Mouse (Mus musculus) CH12.LX (cell line): Measurements from ENCODE around the gene Fkbp10. TPM values are rescaled to one million over a fixed set of nuclear protein-coding genes. Genes with fewer than 3 reads are reported as not detected.

ENCODE experiments used
- DNase-seq: peaks from one replicate; pipeline ENCODE4 v3.0.0-alpha.2; 2013; ENCODE audit errors: extremely low read depth
- H3K27ac ChIP-seq: 2 replicates; pipeline ENCODE4 v1.5.1; 2012; ENCODE audit warnings: low read depth, mild to moderate bottlenecking, control low read depth, moderate library complexity; ENCODE audit not compliant: insufficient read depth
- H3K27me3 ChIP-seq: replicated peaks from 2 replicates; pipeline ENCODE3; 2012; ENCODE audit warnings: inconsistent platforms
- H3K36me3 ChIP-seq, 2 experiments: replicated peaks in 1 of 2; 2 replicates each; pipeline versions ENCODE3 to v1.6.1; 2012; ENCODE audit warnings: inconsistent platforms in 1 of 2, low read length in 1 of 2, mild to moderate bottlenecking in 1 of 2, mixed read lengths in 1 of 2, moderate library complexity in 1 of 2; ENCODE audit not compliant: control insufficient read depth in 1 of 2, insufficient read depth in 1 of 2
- H3K4me1 ChIP-seq, 2 experiments: 2 replicates each; pipeline ENCODE4 v1.6.1; 2012; ENCODE audit warnings: inconsistent platforms in 1 of 2, moderate library complexity in 1 of 2; ENCODE audit not compliant: insufficient read depth in 2 of 2, control insufficient read depth in 1 of 2
- H3K4me2 ChIP-seq: 2 replicates; pipeline ENCODE4 v1.6.1; 2012; ENCODE audit warnings: low read depth, mild to moderate bottlenecking, control low read depth; ENCODE audit not compliant: poor library complexity, insufficient read depth, severe bottlenecking
- H3K4me3 ChIP-seq, 3 experiments: fragments of 150-350 bp in 1 of 3; sonication (generic) in 1 of 3; replicated peaks in 1 of 3; 2 replicates each; pipeline versions ENCODE3 to v1.5.1; 2011 to 2012; ENCODE audit warnings: low read depth in 2 of 3, low read length in 2 of 3, mild to moderate bottlenecking in 2 of 3, moderate library complexity in 2 of 3, control low read depth in 1 of 3, improper control_type of control experiment in 1 of 3, inconsistent platforms in 1 of 3, mixed read lengths in 1 of 3; ENCODE audit not compliant: poor library complexity in 1 of 3
- H3K79me2 ChIP-seq: replicated peaks from 2 replicates; pipeline ENCODE4 v1.6.1; 2012; ENCODE audit warnings: mild to moderate bottlenecking, moderate library complexity; ENCODE audit not compliant: control insufficient read depth, poor library complexity, insufficient read depth, severe bottlenecking; ENCODE audit errors: extremely low read depth
- H3K9ac ChIP-seq: 2 replicates; pipeline ENCODE4 v1.6.1; 2012; ENCODE audit warnings: low read depth, mild to moderate bottlenecking, control low read depth, moderate library complexity; ENCODE audit not compliant: insufficient read depth
- H3K9me3 ChIP-seq: replicated peaks from 2 replicates; pipeline ENCODE3; 2012; ENCODE audit warnings: low read length, inconsistent platforms, mixed read lengths
- CHD2 ChIP-seq: IDR thresholded peaks from 2 replicates; pipeline ENCODE4 v1.6.1; 2011; ENCODE audit warnings: low read length, improper control_type of control experiment
- E2F4 ChIP-seq: IDR thresholded peaks from 2 replicates; pipeline ENCODE4 v1.6.1; 2011; ENCODE audit warnings: low read depth, low read length, improper control_type of control experiment; ENCODE audit not compliant: insufficient replicate concordance
- ETS1 ChIP-seq: conservative IDR thresholded peaks from 2 replicates; pipeline ENCODE4 v1.6.1; 2012; ENCODE audit warnings: low read depth, mild to moderate bottlenecking, inconsistent platforms, low read length, improper control_type of control experiment, moderate library complexity
- GABPA ChIP-seq: IDR thresholded peaks from 2 replicates; pipeline ENCODE4 v1.6.1; 2012; ENCODE audit warnings: low read depth, low read length, improper control_type of control experiment, inconsistent platforms; ENCODE audit not compliant: insufficient replicate concordance
- HCFC1 ChIP-seq: IDR thresholded peaks from 2 replicates; pipeline ENCODE4 v1.6.1; 2012; ENCODE audit warnings: low read depth, mild to moderate bottlenecking, inconsistent platforms, low read length, improper control_type of control experiment
- MAFK ChIP-seq: IDR thresholded peaks from 2 replicates; pipeline ENCODE4 v1.6.1; 2011; ENCODE audit warnings: low read length, improper control_type of control experiment; ENCODE audit not compliant: insufficient replicate concordance
- MEF2A ChIP-seq: IDR thresholded peaks from 2 replicates; pipeline ENCODE4 v1.6.1; 2014; ENCODE audit warnings: low read depth, mild to moderate bottlenecking, inconsistent platforms, low read length, improper control_type of control experiment, borderline replicate concordance
- NELFE ChIP-seq: IDR thresholded peaks from 2 replicates; pipeline ENCODE4 v1.6.1; 2011; ENCODE audit warnings: low read depth, low read length, improper control_type of control experiment
- PAX5 ChIP-seq: IDR thresholded peaks from 2 replicates; pipeline ENCODE4 v1.6.1; 2012; ENCODE audit warnings: low read length, inconsistent platforms, mixed read lengths
- SIN3A ChIP-seq: IDR thresholded peaks from 2 replicates; pipeline ENCODE4 v1.6.1; 2012; ENCODE audit warnings: low read length, improper control_type of control experiment, inconsistent platforms
- SMC3 ChIP-seq: IDR thresholded peaks from 2 replicates; pipeline ENCODE4 v1.6.1; 2011; ENCODE audit warnings: low read depth, low read length, improper control_type of control experiment
- TBP ChIP-seq: conservative IDR thresholded peaks from 2 replicates; pipeline ENCODE4 v1.6.1; 2011; ENCODE audit warnings: low read depth, low read length, improper control_type of control experiment
- TCF12 ChIP-seq: IDR thresholded peaks from 2 replicates; pipeline ENCODE4 v1.6.1; 2014; ENCODE audit warnings: low read depth, mild to moderate bottlenecking, inconsistent platforms, low read length, improper control_type of control experiment
- UBTF ChIP-seq: IDR thresholded peaks from 2 replicates; pipeline ENCODE4 v1.6.1; 2012; ENCODE audit warnings: low read depth, mild to moderate bottlenecking, inconsistent platforms, low read length, improper control_type of control experiment, moderate library complexity
- ZC3H11A ChIP-seq: IDR thresholded peaks from 2 replicates; pipeline ENCODE4 v1.6.1; 2012; ENCODE audit warnings: low read depth, mild to moderate bottlenecking, inconsistent platforms, low read length, improper control_type of control experiment
- ZKSCAN1 ChIP-seq: IDR thresholded peaks from 2 replicates; pipeline ENCODE4 v1.6.1; 2012; ENCODE audit warnings: low read depth, inconsistent platforms, low read length, improper control_type of control experiment, borderline replicate concordance
- dilution Hi-C: fragments of 300-500 bp; cut with MboI; formaldehyde crosslinking; loops from 2 replicates; pipeline ENCODE4 v1.14.3; 2020; ENCODE audit warnings: low sequenced_read_pairs; ENCODE audit not compliant: extremely low pct_unique_long_range_greater_than_20kb, extremely low pct_ligation_motif_present
- in situ Hi-C: fragments of 300-500 bp; cut with MboI; formaldehyde crosslinking; loops from 3 replicates; pipeline ENCODE4 v1.14.3; 2019; ENCODE audit warnings: low sequenced_read_pairs, low pct_ligation_motif_present, low pct_unique_long_range_greater_than_20kb, mixed read lengths
- polyA plus RNA-seq: library from polyadenylated mRNA; unstranded; fragments of >175 nt; gene quantifications from 2 replicates; pipeline ENCODE4 v1.2.1, GENCODE M21; 2012; ENCODE audit warnings: low read depth; ENCODE audit not compliant: insufficient read length
- total RNA-seq, 2 experiments: library from RNA; depleted of rRNA; stranded (reverse); fragments of 300-350 nt in 1 of 2; fragments of >200 nt in 1 of 2; gene quantifications; 2 replicates each; pipeline ENCODE4 v1.2.3; 2012 to 2014

The Fkbp10 gene
- total and polyA plus RNA-seq, 3 experiments, result 0.31 to 0.46 (median 0.34) TPM

GRCm38 (mm10) chr11:100457247-100457646 lies 41.8 kb downstream of the Fkbp10 start:
- no peak for DNase-seq
- Histone ChIP-seq H3K27me3 (no peaks in the 10 kb centered on the region), H3K36me3 (peaks cover 22 to 53% of the 10 kb centered on the region in 2 experiments), H3K4me3 (no peak overlapping the region), H3K4me2 (no peak overlapping the region), H3K9ac (no peak overlapping the region), H3K4me1 (peaks cover 0 to 6% of the 10 kb centered on the region in 2 experiments; a peak in 1 of 4 replicates), H3K79me2 (peaks cover 22% of the 10 kb centered on the region), H3K27ac (no peak overlapping the region), H3K9me3 (no peaks in the 10 kb centered on the region)
- in situ Hi-C loops, result no loop called here
- TF ChIP-seq TCF12, result no peak
- no peak for TF ChIP-seq MAFK
- no peak for TF ChIP-seq UBTF
- TF ChIP-seq HCFC1, result no peak
- TF ChIP-seq GABPA, result no peak
- TF ChIP-seq E2F4, result no peak
- no peak for TF ChIP-seq ETS1
- no peak for TF ChIP-seq TBP
- TF ChIP-seq PAX5, result no peak
- dilution Hi-C loops, result no loop called here

- Histone ChIP-seq H3K4me3 (no peak overlapping the region), H3K36me3 (peaks cover 25 to 58% of the 10 kb centered on the region in 2 experiments), H3K79me2 (peaks cover 22% of the 10 kb centered on the region), H3K4me2 (no peak overlapping the region), H3K9me3 (no peaks in the 10 kb centered on the region), H3K27me3 (no peaks in the 10 kb centered on the region), H3K4me1 (peaks cover 0 to 6% of the 10 kb centered on the region in 2 experiments; a peak in 1 of 4 replicates), H3K9ac (no peak overlapping the region), H3K27ac (no peak overlapping the region)
- no peak for DNase-seq
- no peak for TF ChIP-seq CHD2
- TF ChIP-seq SIN3A, result no peak
- TF ChIP-seq SMC3, result no peak
- no peak for TF ChIP-seq ZC3H11A
- no peak for TF ChIP-seq ZKSCAN1
- no peak for TF ChIP-seq NELFE
- no peak for TF ChIP-seq UBTF
- no peak for TF ChIP-seq ETS1
- no peak for TF ChIP-seq TCF12
- TF ChIP-seq MEF2A, result no peak
- dilution Hi-C loops (no loop called here), in situ Hi-C loops (no loop called here)
Measured at GRCm38 (mm10) chr11:100457711-100458110, 42.2 kb downstream of the Fkbp10 start.
